9 mouse cellular contexts compared by ENCODE assay signal in the genomic region with DNA sequence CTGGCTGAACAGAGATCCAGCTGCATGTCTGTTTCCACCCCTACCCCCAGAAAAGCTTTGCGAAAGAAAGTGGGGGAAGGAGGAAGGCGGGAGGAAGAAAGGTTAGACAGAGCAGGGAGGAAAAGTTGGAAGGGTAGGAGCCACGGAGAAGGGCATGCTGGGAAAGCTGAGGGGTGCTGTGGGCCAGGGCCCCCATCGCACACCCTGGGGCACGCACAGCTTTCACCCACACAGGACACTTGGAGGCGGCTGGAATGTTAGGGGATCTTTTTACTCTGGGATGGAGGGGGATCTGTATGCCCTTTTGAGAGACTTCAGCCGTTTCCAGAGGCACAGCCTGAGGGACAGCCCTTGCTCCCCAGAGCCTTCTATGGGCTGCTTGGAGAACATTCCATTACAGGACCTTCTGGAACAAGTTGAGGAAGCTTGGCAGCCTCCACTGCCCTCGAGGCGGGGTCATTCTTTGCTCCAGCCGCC. TPM values are rescaled to one million over a fixed set of nuclear protein-coding genes. Genes with fewer than 3 reads are reported as not detected.
DNase-seq lines count a peak whose midpoint lies in the region; ATAC-seq and TF ChIP-seq lines count a peak whose summit lies in the region.
"Had no signal": no experiment of that assay in that cellular context is flagged by ENCODE, and none has a peak within 500 bp of the region (broad histone marks: within the 10 kb centered on the region; RNA-seq: fewer than 3 reads in every experiment).

No protein-coding gene starts in this region.

- no peak overlapping the region for H3K9ac ChIP-seq in lung, embryonic 14.5 days
- no peak overlapping the region for H3K9ac ChIP-seq in forebrain, embryonic 11.5 days (ENCODE audit: low read length)
- H3K9ac ChIP-seq: midbrain, embryonic 12.5 days had no signal

- H3K27ac ChIP-seq in embryonic fibroblast, embryonic 13.5 days (ENCODE audit: insufficient read depth, low read length), result peak overlapping the region; percentile 49; the same call in 1 of the 2 replicates
- peak overlapping the region; percentile 61; the same call in 1 of the 2 replicates for H3K27ac ChIP-seq in lung, embryonic 14.5 days (ENCODE audit: low read depth)
- no peak overlapping the region for H3K27ac ChIP-seq in layer of hippocampus, adult 2 months
- H3K27ac ChIP-seq in forebrain, embryonic 11.5 days (ENCODE audit: low read depth, low read length), result no peak overlapping the region
- H3K27ac ChIP-seq: midbrain, embryonic 12.5 days had no signal

- peaks cover 3% of the 10 kb centered on the region for H3K27me3 ChIP-seq in E14TG2a.4 (ENCODE audit: insufficient read depth, low read length)
- no peaks in the 10 kb centered on the region for H3K27me3 ChIP-seq in lung, embryonic 14.5 days (ENCODE audit: insufficient read depth, low read length)
- H3K27me3 ChIP-seq in forebrain, embryonic 11.5 days (ENCODE audit: control insufficient read depth, insufficient read depth, low read length), result no peaks in the 10 kb centered on the region
- H3K27me3 ChIP-seq: midbrain, embryonic 12.5 days had no signal

- 0 out of 2 replicates have a peak overlapping the region, but pooled peaks have one; percentile 32 for H3K4me3 ChIP-seq in E14TG2a.4 (replicated peaks; ENCODE audit: low read length)
- H3K4me3 ChIP-seq in embryonic fibroblast, embryonic 13.5 days (ENCODE audit: insufficient read depth, low read length), result no peak overlapping the region
- H3K4me3 ChIP-seq in lung, embryonic 14.5 days (ENCODE audit: low read depth, low read length), result no peak overlapping the region
- H3K4me3 ChIP-seq in layer of hippocampus, adult 2 months, result no peak overlapping the region
- no peak overlapping the region for H3K4me3 ChIP-seq in forebrain, embryonic 11.5 days (ENCODE audit: low read depth, low read length)
- H3K4me3 ChIP-seq: midbrain, embryonic 12.5 days had no signal

- WGBS in lung, embryonic 14.5 days, result 25% methylated on average over 10 of the region's 10 CpGs
- WGBS in forebrain, embryonic 11.5 days, result 54% methylated on average over 10 of the region's 10 CpGs

- peak; percentile 73 to 78 for DNase-seq in heart, postnatal 36 days
- DNase-seq in lung, embryonic 14.5 days, result peak; percentile 62
- DNase-seq in layer of hippocampus, adult 2 months (ENCODE audit: low spot score in 2 of 2), result no peak
- no peak for DNase-seq in frontal cortex, adult 2 months (ENCODE audit: extremely low spot score in 1 of 2, low spot score in 1 of 2)
- DNase-seq in embryo, embryonic 11 days, result no peak
- DNase-seq in forebrain, embryonic 11.5 days (ENCODE audit: low spot score), result no peak

- no peak for TF ChIP-seq POLR2A in embryonic fibroblast, embryonic 13.5 days (IDR thresholded peaks at IDR 0.05; ENCODE audit: low read depth, low read length)

- no peaks in the 10 kb centered on the region for H3K36me3 ChIP-seq in E14TG2a.4 (ENCODE audit: insufficient read depth, low read length)
- H3K36me3 ChIP-seq in lung, embryonic 14.5 days (ENCODE audit: insufficient read depth), result no peaks in the 10 kb centered on the region
- no peaks in the 10 kb centered on the region for H3K36me3 ChIP-seq in forebrain, embryonic 11.5 days (ENCODE audit: control insufficient read depth, insufficient read depth, low read length)
- H3K36me3 ChIP-seq: midbrain, embryonic 12.5 days had no signal

- intact Hi-C loops in heart, postnatal 36 days (cut with DNase I), result no loop called here

- H3K4me2 ChIP-seq in lung, embryonic 14.5 days, result no peak overlapping the region
- no peak overlapping the region for H3K4me2 ChIP-seq in forebrain, embryonic 11.5 days (ENCODE audit: low read depth, low read length, severe bottlenecking)
- H3K4me2 ChIP-seq: midbrain, embryonic 12.5 days had no signal

- peaks cover 37% of the 10 kb centered on the region for H3K4me1 ChIP-seq in E14TG2a.4 (replicated peaks; ENCODE audit: low read depth, low read length)
- no peaks in the 10 kb centered on the region; the same call in 1 of the 2 replicates for H3K4me1 ChIP-seq in embryonic fibroblast, embryonic 13.5 days (ENCODE audit: control insufficient read depth, insufficient read depth, low read length)
- peaks cover 6% of the 10 kb centered on the region for H3K4me1 ChIP-seq in lung, embryonic 14.5 days (ENCODE audit: insufficient read depth)
- H3K4me1 ChIP-seq in forebrain, embryonic 11.5 days (replicated peaks; ENCODE audit: control insufficient read depth, insufficient read depth, low read length), result 0 out of 2 replicates have a peak, but pooled peaks cover 1% of the 10 kb centered on the region
- H3K4me1 ChIP-seq: midbrain, embryonic 12.5 days had no signal

- no peak for TF ChIP-seq CTCF in E14TG2a.4 (conservative IDR thresholded peaks at IDR 0.05; ENCODE audit: low read length)
- no peak for TF ChIP-seq CTCF in embryonic fibroblast, embryonic 13.5 days (IDR thresholded peaks at IDR 0.05; ENCODE audit: borderline replicate concordance, insufficient read depth, low read length)
- no peak for TF ChIP-seq CTCF in lung, embryonic 14.5 days (IDR thresholded peaks at IDR 0.05; ENCODE audit: low read depth)
- TF ChIP-seq CTCF in layer of hippocampus, adult 2 months (conservative IDR thresholded peaks at IDR 0.05), result no peak

- ATAC-seq in lung, embryonic 14.5 days (ENCODE audit: insufficient read depth), result peak; percentile 73
- no peak for ATAC-seq in forebrain, embryonic 11.5 days (replicated peaks; ENCODE audit: low FRiP score)

- H3K9me3 ChIP-seq in E14TG2a.4 (ENCODE audit: low read length), result no peaks in the 10 kb centered on the region
- no peaks in the 10 kb centered on the region for H3K9me3 ChIP-seq in lung, embryonic 14.5 days (ENCODE audit: low read depth, low read length)
- H3K9me3 ChIP-seq in forebrain, embryonic 11.5 days (ENCODE audit: control insufficient read depth, low read length), result no peaks in the 10 kb centered on the region
- H3K9me3 ChIP-seq: midbrain, embryonic 12.5 days had no signal

RNA-seq across cellular contexts. Expression of a gene that starts 20.1 kb away (rescaled TPM):
- 47.9 and 74.5 TPM in 2 replicates for polyA plus RNA-seq in embryonic fibroblast, embryonic 13.5 days (2011; ENCODE audit: insufficient read length, low read depth, missing spikeins)
- total RNA-seq in heart, postnatal 36 days (2021), result 10 to 100 TPM; 21.3 to 22.8 TPM
- polyA plus RNA-seq in lung, embryonic 14.5 days (2014; fragmentation: Nextera tagmentation; extraction: Ambion mirVana), result 32.6 and 35.7 TPM in 2 replicates
- total RNA-seq in layer of hippocampus, adult 2 months (2021), result 1 to 10 TPM; 3.5 to 4.7 TPM
- polyA plus RNA-seq in frontal cortex, adult 2 months (2012; rRNA removed), result 12.6 and 13.4 TPM in 2 replicates
- 33.9 and 34.1 TPM in 2 replicates for polyA plus RNA-seq in forebrain, embryonic 11.5 days (2014; fragmentation: Nextera tagmentation; extraction: Ambion mirVana)

RNA-seq across cellular contexts. Expression of a gene that starts 22.8 kb away (rescaled TPM):
- polyA plus RNA-seq in embryonic fibroblast, embryonic 13.5 days (2011; ENCODE audit: insufficient read length, low read depth, missing spikeins), result 118 and 124 TPM in 2 replicates
- 10 to 100 TPM; 80.0 to 81.8 TPM for total RNA-seq in heart, postnatal 36 days (2021)
- polyA plus RNA-seq in lung, embryonic 14.5 days (2014; fragmentation: Nextera tagmentation; extraction: Ambion mirVana), result 287 and 295 TPM in 2 replicates
- total RNA-seq in layer of hippocampus, adult 2 months (2021), result 100 to 1,000 TPM; 237 to 271 TPM
- 537 and 586 TPM in 2 replicates for polyA plus RNA-seq in frontal cortex, adult 2 months (2012; rRNA removed)
- polyA plus RNA-seq in forebrain, embryonic 11.5 days (2014; fragmentation: Nextera tagmentation; extraction: Ambion mirVana), result 270 and 272 TPM in 2 replicates

RNA-seq across cellular contexts. Expression of a gene that starts 39.3 kb away (rescaled TPM):
- not detected in 2 replicates for polyA plus RNA-seq in embryonic fibroblast, embryonic 13.5 days (2011; ENCODE audit: insufficient read length, low read depth, missing spikeins)
- total RNA-seq in heart, postnatal 36 days (2021), result not detected
- not detected in 2 replicates for polyA plus RNA-seq in lung, embryonic 14.5 days (2014; fragmentation: Nextera tagmentation; extraction: Ambion mirVana)
- total RNA-seq in layer of hippocampus, adult 2 months (2021), result not detected
- polyA plus RNA-seq in frontal cortex, adult 2 months (2012; rRNA removed), result 0.24 and 0.55 TPM in 2 replicates
- not detected in 2 replicates for polyA plus RNA-seq in forebrain, embryonic 11.5 days (2014; fragmentation: Nextera tagmentation; extraction: Ambion mirVana)
- polyA plus RNA-seq: midbrain, embryonic 12.5 days had no signal

RNA-seq across cellular contexts. Expression of a gene that starts 54.6 kb away (rescaled TPM):
- polyA plus RNA-seq in embryonic fibroblast, embryonic 13.5 days (2011; ENCODE audit: insufficient read length, low read depth, missing spikeins), result 58.4 and 67.1 TPM in 2 replicates
- total RNA-seq in heart, postnatal 36 days (2021), result 10 to 100 TPM; 54.1 to 61.3 TPM
- polyA plus RNA-seq in lung, embryonic 14.5 days (2014; fragmentation: Nextera tagmentation; extraction: Ambion mirVana), result 117 and 134 TPM in 2 replicates
- total RNA-seq in layer of hippocampus, adult 2 months (2021), result 100 to 1,000 TPM; 286 to 314 TPM
- 262 TPM in 2 replicates for polyA plus RNA-seq in frontal cortex, adult 2 months (2012; rRNA removed)
- polyA plus RNA-seq in forebrain, embryonic 11.5 days (2014; fragmentation: Nextera tagmentation; extraction: Ambion mirVana), result 137 and 166 TPM in 2 replicates

RNA-seq across cellular contexts. Expression of a gene that starts 55.5 kb away (rescaled TPM):
- polyA plus RNA-seq in embryonic fibroblast, embryonic 13.5 days (2011; ENCODE audit: insufficient read length, low read depth, missing spikeins), result 21.0 and 25.2 TPM in 2 replicates
- 10 to 100 TPM; 47.2 to 49.1 TPM for total RNA-seq in heart, postnatal 36 days (2021)
- 27.7 and 31.9 TPM in 2 replicates for polyA plus RNA-seq in lung, embryonic 14.5 days (2014; fragmentation: Nextera tagmentation; extraction: Ambion mirVana)
- 10 to 100 TPM; 46.7 to 49.5 TPM for total RNA-seq in layer of hippocampus, adult 2 months (2021)
- 38.2 and 40.3 TPM in 2 replicates for polyA plus RNA-seq in frontal cortex, adult 2 months (2012; rRNA removed)
- polyA plus RNA-seq in forebrain, embryonic 11.5 days (2014; fragmentation: Nextera tagmentation; extraction: Ambion mirVana), result 27.1 and 29.0 TPM in 2 replicates

Comparison
In these comparisons a context has a peak if more than half of its experiments do, and no peak if none do; other contexts are left out.
1. H3K27ac ChIP-seq: peak in embryonic fibroblast, embryonic 13.5 days (single experiment) and lung, embryonic 14.5 days (single experiment); none in layer of hippocampus, adult 2 months (single experiment) and forebrain, embryonic 11.5 days (single experiment).
2. DNase-seq: peak in heart, postnatal 36 days (2 of 2) and lung, embryonic 14.5 days (single experiment); none in layer of hippocampus, adult 2 months (0 of 2), frontal cortex, adult 2 months (0 of 2), embryo, embryonic 11 days (single experiment) and forebrain, embryonic 11.5 days (single experiment).